Mouse (Mus musculus) embryonic facial prominence, embryonic 11.5 days (tissue): ENCODE measurements around the gene Mrps14. TPM values are rescaled to one million over a fixed set of nuclear protein-coding genes. Genes with fewer than 3 reads are reported as not detected.

ENCODE experiments used
- ATAC-seq: fragments of 200-750 bp; cut with Nextera tagmentation; replicated peaks from 2 replicates; pipeline ENCODE4 v1.8.0; 2017; ENCODE audit warnings: low read depth; ENCODE audit not compliant: insufficient number of reproducible peaks, low FRiP score, low TSS enrichment
- DNase-seq: peaks from one replicate; pipeline ENCODE4 v3.0.0-alpha.2; 2015; ENCODE audit warnings: low spot score
- H3K27ac ChIP-seq: fragments of 300-500 bp; sonication (generic); replicated peaks from 2 replicates; pipeline ENCODE4 v1.5.1; 2014; ENCODE audit warnings: mild to moderate bottlenecking, low read depth, low read length, control low read depth
- H3K27me3 ChIP-seq: fragments of 300-500 bp; sonication (generic); 2 replicates; pipeline ENCODE4 v1.6.1; 2014; ENCODE audit warnings: mild to moderate bottlenecking, low read length, moderate library complexity, mixed read lengths; ENCODE audit not compliant: control insufficient read depth, insufficient read depth
- H3K36me3 ChIP-seq: fragments of 300-500 bp; sonication (generic); replicated peaks from 2 replicates; pipeline ENCODE4 v1.6.1; 2014; ENCODE audit warnings: low read depth, mild to moderate bottlenecking, low read length, moderate library complexity, mixed read lengths; ENCODE audit not compliant: control insufficient read depth, insufficient read depth
- H3K4me1 ChIP-seq: fragments of 300-500 bp; sonication (generic); 2 replicates; pipeline ENCODE4 v1.6.1; 2014; ENCODE audit warnings: low read length, mixed read lengths; ENCODE audit not compliant: control insufficient read depth, insufficient read depth
- H3K4me2 ChIP-seq: fragments of 300-500 bp; sonication (generic); 2 replicates; pipeline ENCODE4 v1.6.1; 2014; ENCODE audit warnings: low read depth, mild to moderate bottlenecking, control low read depth, low read length, moderate library complexity
- H3K4me3 ChIP-seq: fragments of 300-500 bp; sonication (generic); 2 replicates; pipeline ENCODE4 v1.5.1; 2014; ENCODE audit warnings: low read depth, low read length, control low read depth
- H3K9ac ChIP-seq: fragments of 300-500 bp; sonication (generic); replicated peaks from 2 replicates; pipeline ENCODE4 v1.6.1; 2014; ENCODE audit warnings: mild to moderate bottlenecking, control low read depth, low read length
- H3K9me3 ChIP-seq: fragments of 300-500 bp; sonication (generic); replicated peaks from 2 replicates; pipeline ENCODE4 v1.6.1; 2016; ENCODE audit warnings: mild to moderate bottlenecking, low read length, inconsistent platforms, mixed read lengths; ENCODE audit not compliant: control insufficient read depth
- WGBS: fragments of 180-500 bp; shearing (Covaris S2); extraction: QIAGEN DNeasy Blood & Tissue Kit; methylation state at CpG from one replicate; pipeline ENCODE4 v1.1.7; 2014; 5-methylcytosine and 5-hydroxymethylcytosine counted together
- polyA plus RNA-seq: library from polyadenylated mRNA; unstranded; fragments of >200 nt; fragmentation: Nextera tagmentation; extraction: Ambion mirVana; gene quantifications from 2 replicates; pipeline ENCODE4 v1.2.1, GENCODE M21; 2014

Mrps14 gene
- polyA plus RNA-seq, 1 experiment from 2014 or later: 244 TPM

DNA sequence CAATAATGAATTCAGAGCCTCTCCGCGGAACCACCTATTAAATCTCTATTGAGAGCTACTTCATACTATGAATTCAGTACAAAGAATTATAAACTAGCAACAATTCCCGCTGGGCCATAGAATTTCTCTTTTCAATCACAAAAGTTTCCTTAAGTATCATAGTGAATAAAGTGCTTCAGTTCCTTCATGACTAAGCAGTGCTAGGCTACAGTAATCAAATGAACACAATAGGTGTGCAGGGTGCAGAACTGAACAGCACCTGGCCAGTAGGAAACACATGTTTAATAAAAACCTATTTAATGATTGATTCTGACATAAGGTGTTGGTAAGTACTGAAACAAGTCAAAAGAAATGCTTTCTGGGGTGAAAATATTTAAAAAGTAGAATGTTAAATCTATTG lies 37.1 kb downstream of the Mrps14 start:
- DNase-seq (no peak), ATAC-seq (no peak)
- Histone ChIP-seq H3K27me3 (no peaks in the 10 kb centered on the region), H3K4me2 (no peak overlapping the region), H3K9ac (no peak overlapping the region), H3K27ac (no peak overlapping the region), H3K4me1 (no peaks in the 10 kb centered on the region), H3K36me3 (no peaks in the 10 kb centered on the region), H3K4me3 (no peak overlapping the region), H3K9me3 (no peaks in the 10 kb centered on the region)
- WGBS: 89% methylated on average over 3 of the region's 3 CpGs

DNA sequence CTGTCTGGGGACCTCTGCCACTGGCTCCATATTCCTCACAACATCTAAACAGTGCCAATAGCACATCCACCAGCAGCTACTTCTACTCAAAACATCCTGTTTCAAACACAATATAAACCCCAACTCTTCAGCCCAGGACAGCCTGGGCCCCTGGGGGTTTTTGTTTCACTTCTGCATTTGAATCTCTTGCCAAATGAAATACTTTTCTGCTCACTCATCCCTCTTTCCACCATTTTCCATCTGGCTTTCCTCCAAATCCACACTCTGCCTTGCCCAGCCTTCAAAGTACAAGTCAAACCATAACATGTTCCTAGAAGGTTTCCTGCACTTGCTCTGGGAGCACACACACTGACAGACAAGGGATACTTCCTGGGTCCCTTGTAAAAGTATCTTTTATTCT lies 38.9 kb downstream of the Mrps14 start:
- no peak for ATAC-seq

DNA sequence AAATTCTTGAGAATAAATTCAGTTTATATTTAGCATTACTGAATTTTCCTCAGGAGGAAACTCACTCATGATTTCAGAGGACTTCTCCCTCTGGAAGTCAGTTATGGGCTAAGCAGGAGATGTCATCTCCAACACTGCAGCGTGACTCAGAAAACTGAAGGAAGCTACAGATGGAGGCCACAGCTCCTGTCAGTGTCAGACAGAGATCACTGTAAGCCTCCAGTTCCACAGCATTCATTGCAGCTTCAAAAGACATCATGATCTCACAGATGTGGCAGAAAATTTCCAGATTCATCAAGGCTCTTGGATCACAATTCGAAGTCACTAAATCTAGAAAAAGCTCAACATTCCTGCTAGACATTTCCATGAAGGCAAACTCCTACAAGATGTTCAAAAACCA lies 43.0 kb downstream of the Mrps14 start:
- no peaks in the 10 kb centered on the region for H3K36me3 ChIP-seq
- H3K4me2 ChIP-seq: no peak overlapping the region
- no peak overlapping the region for H3K9ac ChIP-seq
- no peak for ATAC-seq
- H3K27me3 ChIP-seq: no peaks in the 10 kb centered on the region
- no peak overlapping the region for H3K4me3 ChIP-seq
- H3K27ac ChIP-seq: no peak overlapping the region
- no peak for DNase-seq
- no peaks in the 10 kb centered on the region for H3K9me3 ChIP-seq
- 97% methylated on average over 2 of the region's 2 CpGs for WGBS
- no peaks in the 10 kb centered on the region for H3K4me1 ChIP-seq

More for the DNA sequence above, 38.9 kb downstream of the Mrps14 start:
- Histone ChIP-seq H3K4me2 (no peak overlapping the region), H3K36me3 (no peaks in the 10 kb centered on the region), H3K9me3 (no peaks in the 10 kb centered on the region), H3K9ac (no peak overlapping the region), H3K4me3 (no peak overlapping the region), H3K4me1 (no peaks in the 10 kb centered on the region), H3K27me3 (no peaks in the 10 kb centered on the region), H3K27ac (no peak overlapping the region)
- DNase-seq: no peak

DNA sequence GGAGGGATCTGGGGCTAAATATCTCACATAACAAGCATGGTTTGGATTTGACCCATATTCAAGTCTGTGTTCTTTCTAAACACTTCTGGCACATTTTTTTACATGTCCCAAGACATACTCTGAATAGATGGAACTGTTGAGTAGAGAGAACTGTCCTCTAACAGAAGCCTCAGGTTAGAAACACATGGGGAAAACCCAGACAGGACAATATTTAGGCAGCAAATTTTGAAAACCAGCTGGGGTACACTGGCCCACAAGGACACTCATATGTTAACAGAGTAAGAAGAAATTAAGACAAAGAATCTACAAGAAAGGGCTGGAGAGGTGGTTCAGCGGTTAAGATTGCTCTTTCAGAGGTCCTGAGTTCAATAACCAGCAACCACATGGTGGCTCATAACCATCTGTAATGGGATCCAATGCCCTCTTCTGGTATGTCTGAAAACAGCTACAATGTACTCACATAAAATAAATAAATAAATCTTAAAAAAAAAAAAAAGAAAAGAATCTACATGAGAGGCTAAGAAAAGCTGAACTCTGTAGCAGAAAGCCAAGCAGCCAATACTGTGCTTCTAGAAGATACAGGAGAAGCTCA lies 43.9 kb downstream of the Mrps14 start:
- H3K27me3 ChIP-seq: no peaks in the 10 kb centered on the region
- H3K4me1 ChIP-seq: no peaks in the 10 kb centered on the region
- H3K4me3 ChIP-seq: no peak overlapping the region
- DNase-seq (no peak), ATAC-seq (no peak)
- H3K9me3 ChIP-seq: no peaks in the 10 kb centered on the region
- no peak overlapping the region for H3K9ac ChIP-seq
- H3K36me3 ChIP-seq: no peaks in the 10 kb centered on the region
- H3K27ac ChIP-seq: no peak overlapping the region
- WGBS: 82% methylated on average over 1 of the region's 1 CpGs
- no peak overlapping the region for H3K4me2 ChIP-seq

DNA sequence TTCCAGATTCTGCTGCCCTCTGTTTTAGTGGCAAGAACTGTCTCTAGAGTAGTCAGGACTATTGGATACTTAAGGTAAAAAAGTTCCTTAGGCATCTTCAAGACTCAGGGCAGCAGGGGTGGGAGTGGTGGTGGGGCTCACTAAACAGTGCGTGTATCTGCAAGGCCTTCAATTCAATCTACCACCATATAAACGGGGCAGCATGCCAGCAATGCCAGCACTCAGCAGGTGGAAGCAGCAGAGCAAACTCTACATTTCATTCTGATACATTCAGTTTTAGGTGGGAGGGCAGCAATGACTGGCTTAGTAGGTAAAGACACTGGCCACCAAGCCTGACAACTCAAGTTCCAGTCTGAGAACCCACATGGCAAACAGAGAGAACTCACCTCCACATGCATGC lies 45.1 kb downstream of the Mrps14 start:
- no peak for ATAC-seq
- WGBS: 81% methylated on average over 2 of the region's 2 CpGs

DNA sequence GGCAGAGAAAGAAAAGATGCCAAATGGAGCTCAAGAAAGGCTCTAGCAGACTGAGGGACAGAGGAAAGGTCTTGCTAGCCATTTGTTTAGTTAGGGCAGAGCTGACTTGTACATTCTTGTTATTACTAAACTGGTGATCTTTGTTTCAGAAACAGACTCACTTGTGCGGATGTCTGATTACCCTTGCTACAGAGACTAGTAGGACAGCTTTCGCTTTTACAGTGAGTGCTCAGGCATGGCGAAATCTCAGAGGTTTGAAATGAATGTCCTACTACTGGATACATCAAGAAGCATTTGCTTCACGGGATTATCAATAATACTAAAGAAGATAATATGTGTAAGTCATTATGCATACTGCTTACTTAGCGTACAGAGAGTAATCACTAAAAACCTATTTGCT lies 49.7 kb downstream of the Mrps14 start:
- Histone ChIP-seq H3K4me2 (no peak overlapping the region), H3K9me3 (no peaks in the 10 kb centered on the region), H3K27me3 (no peaks in the 10 kb centered on the region), H3K36me3 (no peaks in the 10 kb centered on the region), H3K27ac (no peak overlapping the region), H3K4me1 (no peaks in the 10 kb centered on the region), H3K9ac (no peak overlapping the region), H3K4me3 (no peak overlapping the region)
- DNase-seq: no peak
- WGBS: 90% methylated on average over 5 of the region's 5 CpGs
- ATAC-seq: no peak

More for the DNA sequence above, 45.1 kb downstream of the Mrps14 start:
- no peak overlapping the region for H3K4me3 ChIP-seq
- H3K4me1 ChIP-seq: no peaks in the 10 kb centered on the region
- H3K36me3 ChIP-seq: no peaks in the 10 kb centered on the region
- no peak overlapping the region for H3K9ac ChIP-seq
- no peak overlapping the region for H3K27ac ChIP-seq
- DNase-seq: no peak
- H3K27me3 ChIP-seq: no peaks in the 10 kb centered on the region
- no peaks in the 10 kb centered on the region for H3K9me3 ChIP-seq
- H3K4me2 ChIP-seq: no peak overlapping the region

DNA sequence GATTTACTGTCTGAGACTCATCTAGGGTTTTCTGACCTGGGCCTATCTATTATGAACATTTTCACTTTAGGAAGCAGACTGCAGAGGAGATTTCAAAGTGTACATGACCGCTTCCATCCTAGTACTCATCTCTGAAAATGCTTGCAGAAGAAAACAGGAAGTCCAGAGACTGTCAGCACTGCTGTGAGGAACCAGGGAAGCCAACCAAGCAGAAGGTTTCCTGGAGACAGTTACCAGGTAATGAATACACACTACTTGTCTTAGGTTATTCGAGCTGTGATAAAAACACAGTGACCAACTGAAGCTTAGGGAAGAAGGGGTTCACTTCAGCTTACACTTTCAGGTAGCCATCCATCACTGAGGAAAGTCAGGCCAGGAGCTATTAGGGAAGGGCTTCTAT lies 50.9 kb downstream of the Mrps14 start:
- Histone ChIP-seq H3K36me3 (no peaks in the 10 kb centered on the region), H3K27me3 (no peaks in the 10 kb centered on the region), H3K4me3 (no peak overlapping the region), H3K4me1 (no peaks in the 10 kb centered on the region), H3K9me3 (no peaks in the 10 kb centered on the region), H3K9ac (no peak overlapping the region), H3K27ac (no peak overlapping the region), H3K4me2 (no peak overlapping the region)
- WGBS: 87% methylated on average over 2 of the region's 2 CpGs
- ATAC-seq (no peak), DNase-seq (no peak)

DNA sequence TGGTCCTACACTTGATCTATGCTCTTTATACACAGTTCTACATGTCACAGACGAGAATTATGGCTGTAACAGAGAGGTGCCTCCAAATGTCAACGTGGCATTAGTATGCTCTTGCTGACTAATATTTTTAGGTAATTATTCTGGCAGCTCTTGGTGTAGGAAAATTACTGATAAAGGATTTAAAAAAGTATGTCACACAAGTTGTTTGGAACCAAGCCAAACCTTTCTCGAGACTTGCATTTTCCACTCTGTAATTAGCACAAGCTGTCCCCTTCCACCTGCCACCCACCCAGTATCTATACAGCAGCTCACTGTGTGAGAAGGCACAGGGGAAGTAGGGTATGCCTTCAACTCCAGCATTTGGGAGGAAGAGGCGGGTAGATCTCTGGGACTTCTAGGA lies 51.8 kb downstream of the Mrps14 start:
- H3K27me3 ChIP-seq: no peaks in the 10 kb centered on the region
- H3K9me3 ChIP-seq: no peaks in the 10 kb centered on the region
- DNase-seq: no peak
- WGBS: 80% methylated on average over 4 of the region's 4 CpGs
- no peak overlapping the region for H3K27ac ChIP-seq
- H3K4me1 ChIP-seq: no peaks in the 10 kb centered on the region
- ATAC-seq: no peak
- no peak overlapping the region for H3K9ac ChIP-seq
- no peaks in the 10 kb centered on the region for H3K36me3 ChIP-seq
- no peak overlapping the region for H3K4me2 ChIP-seq
- H3K4me3 ChIP-seq: no peak overlapping the region
